Mouse (Mus musculus): ENCODE data around the gene Rfx4. TPM values are rescaled to one million over a fixed set of nuclear protein-coding genes. Genes with fewer than 3 reads are reported as not detected.
A peak's percentile ranks its signal among the peaks of the same experiment; 100 is the strongest.

The Rfx4 gene
- total RNA-seq, 2 experiments from 2014 or later = not detected

DNA sequence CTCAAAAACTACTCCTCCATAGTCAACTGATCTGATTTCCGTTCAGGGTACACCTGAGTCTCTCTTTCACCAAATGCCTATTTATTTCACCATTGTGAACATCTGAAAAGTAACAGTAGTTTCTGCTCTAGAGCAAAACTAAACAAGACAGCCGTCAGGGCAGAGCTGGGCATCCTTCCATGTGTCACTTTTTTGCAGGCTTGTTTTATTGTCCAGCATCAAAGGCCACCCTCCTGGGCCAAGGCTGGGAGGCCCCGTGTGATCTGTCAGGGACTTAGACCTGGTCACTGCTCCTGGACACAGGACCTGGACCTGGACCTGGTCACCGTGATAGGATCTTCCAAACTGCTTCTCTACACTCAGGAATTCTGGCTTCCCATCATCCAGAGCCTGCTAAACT is 116.1 kb downstream of the Rfx4 start:
- no peak for DNase-seq

DNA sequence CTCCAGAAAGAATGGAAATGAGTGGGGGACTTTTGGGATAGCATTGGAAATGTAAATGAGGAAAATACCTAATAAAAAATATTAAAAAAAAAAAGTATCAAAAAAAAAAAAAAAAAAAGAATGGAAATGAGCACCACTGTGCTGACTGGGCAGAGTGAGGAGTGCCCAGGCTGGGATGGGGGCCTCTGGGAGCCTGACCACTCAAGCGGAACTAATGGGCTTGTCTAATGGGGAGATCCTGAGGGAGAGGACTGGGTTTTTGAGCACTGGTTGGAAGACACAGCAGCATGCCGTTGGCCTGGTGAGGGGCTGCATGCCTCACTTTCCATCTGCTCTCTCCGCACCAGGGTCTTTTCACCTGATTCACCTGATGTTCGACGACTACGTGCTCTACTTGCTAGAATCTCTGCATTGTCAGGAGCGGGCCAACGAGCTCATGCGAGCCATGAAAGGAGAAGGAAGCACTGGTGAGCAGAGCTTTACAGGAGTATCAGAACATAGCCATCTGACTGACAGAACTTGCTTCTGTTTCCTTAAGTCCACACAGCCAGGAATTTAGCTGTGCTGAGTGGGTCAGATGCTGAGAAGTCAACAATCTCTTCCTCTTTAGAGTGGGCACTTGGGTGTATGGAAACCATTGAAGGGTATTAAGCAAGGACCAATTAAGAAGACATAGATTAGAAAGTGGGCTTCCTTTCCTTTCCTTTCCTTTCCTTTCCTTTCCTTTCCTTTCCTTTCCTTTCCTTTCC is 124.1 kb downstream of the Rfx4 start:
- no peak for DNase-seq

DNA sequence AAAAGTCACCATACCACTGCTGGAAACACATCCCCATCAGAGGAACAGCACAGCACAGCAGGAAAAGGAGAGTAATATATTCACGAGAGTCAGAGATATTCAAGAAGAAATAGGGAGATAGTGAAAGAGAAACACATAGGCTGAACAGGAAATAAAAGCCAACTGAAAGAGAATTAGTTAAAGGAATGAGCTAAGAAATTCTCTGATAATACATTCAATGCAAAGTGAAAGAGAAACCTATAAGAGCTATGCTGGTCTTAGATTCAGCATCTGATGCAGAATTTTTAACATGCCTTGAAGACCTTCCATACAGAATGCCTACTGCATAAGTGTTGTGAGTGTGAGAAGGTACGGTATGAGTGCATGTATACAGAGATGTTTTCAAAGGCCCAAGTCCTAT is 126.7 kb downstream of the Rfx4 start:
- no peak for DNase-seq

DNA sequence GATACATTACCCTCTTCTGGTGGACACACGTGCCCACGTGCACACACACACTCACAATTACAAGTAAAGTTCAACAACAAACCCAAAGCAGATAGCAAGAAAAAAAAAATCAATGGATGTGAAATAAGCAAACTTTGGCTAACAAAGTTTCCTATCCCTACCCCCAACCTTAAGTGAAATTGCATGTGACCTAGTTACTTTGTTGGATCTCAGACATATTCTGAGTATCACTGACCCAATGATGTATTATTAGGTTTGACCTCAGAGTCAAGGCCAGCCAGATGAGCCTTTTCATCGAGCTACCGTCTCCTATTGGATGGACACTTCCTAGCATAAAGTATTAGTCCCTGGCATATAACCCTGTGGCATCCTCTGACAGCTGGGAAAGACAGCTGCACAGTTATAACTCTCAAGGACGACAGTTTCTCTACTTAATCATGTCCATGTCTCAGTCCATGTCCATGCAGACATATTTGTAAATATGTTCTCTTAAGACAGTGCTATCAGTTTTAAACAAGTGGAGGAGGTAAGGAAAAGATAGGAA is 129.6 kb downstream of the Rfx4 start:
- no peak for DNase-seq

DNA sequence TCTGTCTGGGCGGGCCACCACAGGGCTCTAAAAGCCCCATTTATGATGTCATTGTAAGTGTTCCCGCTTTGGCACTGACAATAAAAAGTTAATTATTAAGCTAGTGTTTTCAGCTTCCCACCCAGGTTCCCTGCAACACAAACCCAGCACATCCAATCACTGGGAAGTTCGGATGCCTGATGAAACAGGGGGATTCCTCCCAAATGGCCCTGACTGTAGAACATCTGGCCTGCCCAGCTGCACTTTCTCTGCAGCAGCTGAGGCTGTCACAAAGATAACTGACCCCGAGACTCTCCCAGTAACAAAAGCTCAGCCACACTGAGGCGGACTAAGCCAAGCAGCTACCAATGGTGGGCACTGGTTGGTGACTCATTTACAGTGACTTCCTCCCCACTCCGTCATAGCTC is 130.4 kb downstream of the Rfx4 start:
- DNase-seq = peak; percentile 41

DNA sequence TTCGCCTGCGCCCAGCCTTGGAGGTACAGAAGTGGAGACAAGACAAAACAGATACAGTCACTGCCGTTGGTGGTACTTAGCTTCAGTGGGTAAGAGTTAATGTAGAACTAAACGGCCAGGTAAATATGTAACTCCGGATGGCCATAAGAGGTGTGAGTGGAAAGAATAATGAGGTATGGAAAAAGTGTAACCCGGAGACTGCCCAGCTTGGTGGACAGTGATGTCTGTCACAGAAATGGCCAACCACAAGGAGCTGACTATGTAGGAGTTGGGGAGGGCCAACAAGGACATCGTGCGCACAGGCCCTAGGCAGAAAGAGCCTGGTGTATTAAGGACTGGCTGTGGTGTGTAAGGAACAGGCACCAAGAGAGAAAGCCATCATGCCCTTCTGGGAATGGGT is 130.9 kb downstream of the Rfx4 start:
- no peak for DNase-seq

DNA sequence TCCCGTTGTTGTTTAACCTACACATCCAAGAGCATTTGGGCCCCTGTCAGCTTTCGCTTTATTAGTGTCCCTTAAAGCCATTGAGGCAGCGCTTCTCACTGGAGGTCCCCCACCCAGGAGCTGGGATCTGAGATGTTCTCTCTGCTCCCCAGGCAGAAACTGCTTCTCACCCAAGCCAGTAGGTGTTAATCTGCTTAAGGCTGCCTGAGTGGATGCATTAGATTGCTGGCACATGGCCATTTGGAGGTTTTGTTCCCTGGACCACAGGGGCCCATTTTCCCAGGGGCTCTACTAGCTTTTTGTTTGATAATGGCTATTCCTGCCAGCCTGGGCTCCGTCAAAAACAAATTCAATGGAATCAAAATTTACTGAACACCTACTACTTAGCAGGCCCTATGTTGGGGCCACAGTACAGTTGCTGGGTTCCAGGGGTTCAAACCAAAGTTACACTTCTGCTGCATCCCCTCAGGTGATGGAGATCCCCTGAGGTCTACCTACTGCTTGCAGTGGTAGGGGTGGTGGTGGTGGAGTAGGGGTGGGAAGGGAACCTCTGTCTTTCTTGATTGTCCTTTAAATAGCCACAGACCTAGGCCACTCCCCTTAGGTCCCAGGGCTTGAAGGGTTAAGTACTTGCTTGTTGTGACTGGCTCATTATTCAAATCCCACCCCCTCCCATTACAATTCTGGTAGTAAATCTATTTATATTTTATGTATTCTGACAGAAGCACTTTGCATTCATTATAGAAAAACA is 133.4 kb downstream of the Rfx4 start:
- no peak for DNase-seq

DNA sequence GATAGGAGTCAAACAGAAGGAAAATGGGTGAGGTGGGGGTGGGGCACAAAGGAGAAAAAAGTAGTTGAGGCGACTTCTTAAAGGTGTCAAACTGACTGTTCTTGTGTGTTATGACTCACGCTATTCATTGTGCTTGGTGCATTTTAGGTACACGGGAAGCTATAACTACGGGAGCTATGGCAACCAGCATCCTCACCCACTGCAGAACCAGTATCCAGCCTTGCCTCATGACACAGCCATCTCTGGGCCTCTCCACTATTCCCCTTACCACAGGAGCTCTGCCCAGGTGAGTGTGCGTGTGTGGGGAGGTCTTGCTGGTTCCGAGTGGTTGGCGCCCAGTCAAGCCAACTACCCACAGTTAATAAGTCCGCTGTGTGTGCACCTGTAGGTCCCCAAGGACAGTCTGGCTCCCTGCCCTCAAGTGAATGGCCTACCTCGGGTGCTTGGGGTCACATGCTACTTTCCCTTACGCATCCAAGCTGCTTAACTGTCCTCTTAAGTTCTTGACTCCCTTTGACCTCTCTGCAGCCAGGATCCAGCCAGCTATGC is 140.0 kb downstream of the Rfx4 start:
- no peak for DNase-seq

DNA sequence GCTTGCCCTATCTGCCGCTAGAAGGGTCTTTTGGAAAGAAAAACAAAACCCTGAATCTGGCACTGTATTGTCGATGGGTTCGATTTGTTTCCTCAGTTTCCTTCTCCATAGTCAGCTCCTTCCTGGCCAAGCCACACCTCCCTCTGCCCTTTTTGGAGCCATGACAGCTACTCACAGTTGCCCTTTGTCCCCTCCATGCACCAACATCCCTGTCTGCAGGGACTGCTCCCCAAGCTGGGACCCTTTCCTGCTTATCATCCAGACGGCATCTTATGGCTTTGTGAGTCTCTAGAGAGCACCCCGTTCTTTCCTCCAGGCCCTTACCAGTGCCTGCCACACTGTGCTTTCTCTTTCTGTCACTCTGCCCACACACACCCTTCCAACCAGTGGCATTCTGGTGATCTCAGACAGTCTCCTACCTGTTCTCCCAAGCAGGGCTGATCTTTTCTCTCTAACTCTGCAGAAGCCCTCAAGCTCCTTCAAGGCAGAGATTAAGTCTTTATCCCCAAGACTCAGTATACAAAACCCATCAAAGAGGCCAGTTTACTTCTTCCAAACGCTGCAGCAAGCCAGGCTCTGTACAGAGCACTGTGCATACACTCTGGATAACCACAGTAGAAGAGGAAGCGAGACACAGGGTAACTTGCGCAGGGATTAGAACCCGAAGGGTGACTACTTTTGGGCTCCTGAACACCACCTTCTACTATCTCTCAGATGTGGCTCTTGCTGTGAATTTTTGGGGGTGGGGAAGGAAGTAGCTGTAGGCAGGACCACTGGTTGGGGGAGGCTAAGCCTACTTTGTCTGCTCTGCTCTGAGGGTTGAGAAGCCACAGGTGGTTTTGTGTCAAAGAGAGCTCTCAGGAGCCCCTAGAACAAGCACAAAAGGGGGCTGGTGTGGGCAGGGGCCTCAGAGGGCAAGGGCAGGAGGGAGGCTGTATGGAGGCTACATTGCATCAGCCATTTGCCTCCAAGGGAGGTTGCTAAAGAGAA is 141.4 kb downstream of the Rfx4 start:
- DNase-seq = no peak

DNA sequence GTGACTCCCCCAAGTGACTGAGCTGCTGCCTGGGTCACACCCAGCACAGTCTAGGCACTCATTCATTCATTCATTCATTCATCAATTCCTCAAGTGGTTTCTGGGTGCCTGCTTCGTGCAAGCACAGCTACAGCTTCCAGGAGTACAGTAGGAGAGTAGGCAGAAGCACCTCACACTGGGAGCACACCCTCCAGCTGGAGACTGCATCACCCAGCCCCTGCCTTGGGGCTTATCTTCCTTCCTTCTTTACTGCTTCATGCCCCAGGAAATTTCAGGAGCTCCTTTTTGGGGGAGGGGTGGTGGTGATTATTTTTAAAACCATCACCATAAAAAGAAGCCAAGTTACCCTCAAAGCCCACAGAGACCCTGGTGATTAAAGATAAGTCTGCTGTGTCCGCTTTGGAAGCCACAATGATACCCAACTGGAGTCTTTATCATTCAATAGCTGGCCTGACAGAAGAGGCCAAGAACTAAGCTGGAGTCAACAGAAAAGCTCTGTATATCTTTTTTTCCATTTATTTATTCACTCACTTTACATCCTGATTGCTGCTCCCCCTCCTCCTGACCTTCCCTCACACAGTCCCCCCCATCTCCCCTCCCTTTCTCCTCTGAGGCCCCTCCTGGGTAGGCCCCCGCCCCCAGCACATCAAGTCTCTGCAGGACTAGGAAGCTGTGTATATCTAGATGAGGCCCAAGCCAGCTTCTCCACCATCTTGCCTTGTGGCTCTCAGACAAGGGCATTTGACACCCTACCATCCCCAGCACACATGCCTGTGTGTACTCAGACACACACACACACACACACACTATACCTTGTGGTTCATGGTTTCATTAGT is 142.5 kb downstream of the Rfx4 start:
- DNase-seq = no peak

DNA sequence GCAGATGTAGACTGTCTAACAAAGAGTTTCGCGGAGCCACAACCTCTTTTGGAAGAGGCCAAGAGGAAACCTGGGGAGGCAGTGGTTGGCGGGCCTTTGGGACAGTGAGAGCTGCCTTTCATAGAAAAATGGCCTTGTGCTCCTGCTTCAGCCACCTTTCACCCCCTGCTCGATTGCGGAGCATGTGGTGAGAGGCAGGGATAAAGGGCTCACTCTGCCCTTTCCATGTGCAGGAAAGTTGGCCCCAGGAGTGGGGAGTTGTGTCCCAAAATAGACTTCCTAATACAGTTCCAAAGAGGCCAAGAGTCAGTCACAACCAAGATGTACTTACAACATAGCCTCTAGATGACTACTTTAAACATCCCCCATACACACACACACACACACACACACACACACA is 145.8 kb downstream of the Rfx4 start:
- no peak for DNase-seq

DNA sequence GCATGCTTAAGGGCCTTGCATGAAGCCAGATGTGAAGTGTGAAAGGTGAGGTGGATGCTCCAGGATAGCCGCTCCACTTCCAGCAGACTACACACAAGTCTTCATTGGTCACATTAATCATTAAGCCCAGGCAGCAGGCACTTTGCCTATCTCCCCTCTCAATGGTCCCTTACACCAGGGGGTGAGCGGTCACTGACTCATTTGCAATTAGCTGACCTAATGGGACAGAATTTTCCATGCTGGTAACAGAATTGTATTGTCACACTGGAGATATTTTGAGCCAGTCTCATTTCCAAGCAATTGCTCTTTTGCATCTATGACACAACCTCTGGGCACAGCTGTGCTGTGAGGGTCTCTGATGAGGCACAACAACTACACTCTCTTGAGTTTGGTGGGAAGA is 146.4 kb downstream of the Rfx4 start:
- no peak for DNase-seq

DNA sequence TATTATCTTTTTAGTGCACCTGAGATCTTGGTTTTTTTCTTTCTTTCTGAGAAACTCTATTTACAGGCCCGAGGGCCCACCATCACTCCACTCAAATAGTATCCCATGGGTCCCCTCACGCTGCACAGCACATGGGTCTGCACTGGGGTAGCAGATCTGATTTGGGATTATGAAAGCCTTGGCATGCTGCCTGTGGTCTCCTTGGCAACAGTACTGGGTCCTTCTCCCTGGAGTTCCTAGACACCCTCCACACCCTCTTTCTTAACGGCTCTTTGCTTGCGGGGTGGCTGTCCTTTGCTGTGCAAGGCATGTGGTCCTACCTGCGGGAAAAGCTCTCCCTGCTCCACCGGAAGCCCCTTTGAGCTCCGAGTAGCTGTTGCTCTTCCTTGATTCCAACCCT is 147.4 kb downstream of the Rfx4 start:
- no peak for DNase-seq

DNA sequence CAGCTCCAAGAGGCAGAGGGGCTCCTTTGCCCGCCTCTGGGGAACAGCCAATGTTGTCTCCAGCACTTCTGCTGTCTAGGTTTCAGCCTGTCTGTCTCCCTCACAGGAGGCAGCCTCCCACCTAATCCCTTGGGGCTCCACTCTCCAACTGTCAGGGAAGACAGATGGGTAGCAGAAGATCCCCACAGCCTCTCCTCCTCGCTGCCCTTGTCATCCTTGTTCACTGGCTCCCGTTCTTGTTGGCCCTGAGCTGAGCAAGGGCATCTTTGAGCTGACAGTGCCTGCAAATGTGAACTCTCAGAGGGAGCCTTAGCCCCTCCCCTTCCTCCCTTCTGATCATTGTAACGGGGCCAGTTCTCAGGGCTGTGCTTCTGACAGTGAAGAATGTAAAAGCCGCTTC is 147.9 kb downstream of the Rfx4 start:
- no peak for DNase-seq

DNA sequence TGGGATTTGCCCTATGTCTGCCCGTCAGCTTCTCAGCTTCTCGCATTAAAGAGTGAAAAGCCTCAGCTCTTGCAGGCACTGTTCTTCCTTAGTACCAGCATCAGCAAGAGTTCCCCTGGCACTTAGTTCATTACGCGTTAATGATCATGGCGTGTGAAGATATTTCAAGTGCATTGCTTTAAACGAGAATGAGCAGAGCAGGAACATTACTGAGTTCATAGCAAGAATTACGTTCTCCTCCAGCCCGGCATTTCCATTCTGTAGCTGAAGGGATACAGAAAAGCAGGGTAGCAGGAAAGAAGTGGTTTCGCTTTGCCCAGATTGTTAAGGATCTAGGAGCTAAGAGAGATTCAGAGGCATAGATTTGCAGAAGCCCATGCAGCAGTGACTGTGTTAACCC is 151.0 kb downstream of the Rfx4 start:
- DNase-seq = no peak

DNA sequence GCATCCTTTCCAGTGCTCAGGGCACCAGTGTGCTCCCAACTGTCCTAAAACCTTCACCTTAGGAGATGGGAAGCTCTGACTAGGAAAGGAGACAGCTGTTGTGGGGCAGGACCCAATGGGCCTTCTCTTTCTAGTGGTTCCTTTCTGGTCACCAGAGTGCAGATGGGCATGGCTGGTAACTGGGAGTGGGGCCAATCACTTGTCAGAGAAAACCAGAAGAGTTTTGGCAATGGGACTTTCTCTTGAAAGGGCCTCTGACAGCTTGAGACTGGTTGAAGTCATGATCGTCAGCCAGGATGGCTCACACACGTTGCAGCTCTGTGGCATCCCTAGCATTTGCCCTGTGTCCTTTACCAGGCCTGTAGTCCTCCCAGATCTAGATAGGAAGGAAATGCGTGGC is 152.1 kb downstream of the Rfx4 start:
- no peak for DNase-seq

DNA sequence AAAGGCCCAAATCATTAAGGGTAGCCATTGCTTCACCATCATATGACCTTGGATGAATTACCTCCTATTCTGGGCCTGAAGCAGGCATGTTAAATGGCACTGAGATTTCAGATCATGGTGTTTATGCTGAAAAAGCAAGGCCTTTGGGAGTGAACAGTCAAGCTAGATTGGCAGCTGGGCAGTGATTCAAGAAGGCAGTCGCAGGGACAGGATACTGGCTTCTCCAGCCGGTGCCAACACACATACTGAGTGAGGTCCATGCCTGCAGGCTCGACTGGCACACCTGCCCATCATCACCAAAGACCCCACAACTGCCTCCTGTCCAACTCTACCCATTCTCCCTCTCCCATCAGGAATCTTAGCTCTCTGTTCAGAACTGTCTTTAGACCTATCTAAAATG is 152.6 kb downstream of the Rfx4 start:
- DNase-seq = no peak

DNA sequence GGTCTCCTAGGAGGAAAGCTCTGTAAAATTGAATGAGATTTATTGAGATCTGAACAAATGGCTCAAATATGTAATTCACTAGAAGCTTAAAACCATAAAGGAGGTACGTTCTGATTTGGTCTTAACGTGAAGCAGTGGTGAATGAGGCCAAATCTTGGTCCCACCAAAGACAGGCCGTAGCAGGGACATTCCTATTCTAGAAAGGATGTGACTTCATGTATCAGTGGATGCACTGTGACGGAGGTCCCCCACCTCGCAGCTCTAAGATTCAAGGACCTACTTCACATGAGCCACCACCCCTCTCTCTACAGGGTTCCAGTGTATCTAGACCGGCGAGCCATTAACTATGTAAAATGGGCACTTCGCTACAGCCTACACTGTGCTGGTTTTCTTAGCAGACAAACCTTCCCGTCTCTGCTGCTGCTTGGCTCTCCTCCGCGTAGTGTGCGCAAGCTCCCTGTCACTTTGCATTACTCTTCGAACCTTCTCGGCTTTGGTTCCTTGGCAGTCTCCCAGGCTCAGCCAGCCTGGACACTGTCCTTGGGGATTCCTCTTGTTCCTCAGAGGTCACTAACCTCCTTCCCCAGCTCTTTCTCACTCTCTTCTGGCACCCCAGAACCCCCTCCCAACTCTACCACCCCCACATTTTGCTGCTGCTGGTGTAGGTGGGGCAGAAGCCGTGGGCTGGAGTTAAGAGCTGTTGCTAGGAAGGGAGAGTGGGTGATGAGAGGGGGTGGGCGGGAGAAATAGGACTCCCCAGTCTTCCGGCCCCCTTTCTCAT is 153.3 kb downstream of the Rfx4 start:
- DNase-seq = peak; percentile 27

DNA sequence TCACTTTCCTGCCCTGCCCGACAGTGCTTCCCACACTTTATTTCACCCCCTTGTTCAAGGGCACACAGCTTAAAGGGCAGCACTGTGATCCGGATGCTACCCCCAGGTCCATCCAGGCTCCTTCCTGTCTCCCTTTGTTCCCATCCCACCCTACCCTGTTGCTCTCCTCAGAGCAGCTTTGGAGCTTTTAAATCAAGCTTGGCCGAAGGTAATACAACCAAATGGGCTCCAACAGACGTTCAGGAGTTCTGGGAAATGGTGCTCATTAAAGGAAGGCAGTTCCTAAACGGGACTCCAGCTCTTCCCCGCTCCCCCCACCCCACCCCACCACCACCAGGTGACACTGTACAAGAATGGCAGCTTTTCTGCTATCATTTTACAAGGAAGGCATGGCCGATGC is 154.3 kb downstream of the Rfx4 start:
- DNase-seq = no peak

DNA sequence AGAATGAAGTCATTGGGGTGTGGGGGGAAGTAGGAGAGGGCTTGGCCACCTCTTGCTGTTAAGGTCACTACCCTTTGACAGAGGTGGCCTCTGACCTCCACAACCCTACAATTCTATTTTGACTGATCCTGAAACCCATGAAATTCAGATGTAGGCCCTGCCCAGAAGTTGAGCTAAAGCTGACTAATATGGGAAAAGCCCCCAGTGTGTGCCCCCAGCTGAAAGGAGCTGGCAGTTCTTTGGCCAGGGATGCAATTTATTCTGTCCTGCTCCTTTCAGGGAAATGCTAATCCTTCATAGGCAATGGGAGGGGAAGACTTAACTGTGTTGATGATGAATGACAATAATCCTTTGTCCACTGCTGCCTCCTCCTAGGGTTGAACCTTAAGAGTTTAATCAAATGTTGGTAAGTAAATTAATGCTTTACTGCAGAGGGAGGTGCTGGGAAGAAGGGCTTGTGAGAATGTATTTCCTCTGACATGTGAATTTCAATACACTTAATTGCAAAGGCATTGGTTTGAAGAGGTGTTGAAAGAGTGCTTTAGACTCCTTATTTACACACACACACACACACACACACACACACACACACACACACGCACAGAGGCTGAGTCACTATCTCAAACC is 155.0 kb downstream of the Rfx4 start:
- DNase-seq = no peak
